Mouse (Mus musculus) embryonic facial prominence, embryonic 11.5 days (tissue): ENCODE measurements around the gene Cers3. TPM values are rescaled to one million over a fixed set of nuclear protein-coding genes. Genes with fewer than 3 reads are reported as not detected.

Experiments used
- ATAC-seq: fragments of 200-750 bp; cut with Nextera tagmentation; replicated peaks from 2 replicates; pipeline ENCODE4 v1.8.0; 2017; ENCODE audit warnings: low read depth; ENCODE audit not compliant: insufficient number of reproducible peaks, low FRiP score, low TSS enrichment
- DNase-seq: peaks from one replicate; pipeline ENCODE4 v3.0.0-alpha.2; 2015; ENCODE audit warnings: low spot score
- H3K27ac ChIP-seq: fragments of 300-500 bp; sonication (generic); replicated peaks from 2 replicates; pipeline ENCODE4 v1.5.1; 2014; ENCODE audit warnings: mild to moderate bottlenecking, low read depth, low read length, control low read depth
- H3K27me3 ChIP-seq: fragments of 300-500 bp; sonication (generic); 2 replicates; pipeline ENCODE4 v1.6.1; 2014; ENCODE audit warnings: mild to moderate bottlenecking, low read length, moderate library complexity, mixed read lengths; ENCODE audit not compliant: control insufficient read depth, insufficient read depth
- H3K36me3 ChIP-seq: fragments of 300-500 bp; sonication (generic); replicated peaks from 2 replicates; pipeline ENCODE4 v1.6.1; 2014; ENCODE audit warnings: low read depth, mild to moderate bottlenecking, low read length, moderate library complexity, mixed read lengths; ENCODE audit not compliant: control insufficient read depth, insufficient read depth
- H3K4me1 ChIP-seq: fragments of 300-500 bp; sonication (generic); 2 replicates; pipeline ENCODE4 v1.6.1; 2014; ENCODE audit warnings: low read length, mixed read lengths; ENCODE audit not compliant: control insufficient read depth, insufficient read depth
- H3K4me2 ChIP-seq: fragments of 300-500 bp; sonication (generic); 2 replicates; pipeline ENCODE4 v1.6.1; 2014; ENCODE audit warnings: low read depth, mild to moderate bottlenecking, control low read depth, low read length, moderate library complexity
- H3K4me3 ChIP-seq: fragments of 300-500 bp; sonication (generic); 2 replicates; pipeline ENCODE4 v1.5.1; 2014; ENCODE audit warnings: low read depth, low read length, control low read depth
- H3K9ac ChIP-seq: fragments of 300-500 bp; sonication (generic); replicated peaks from 2 replicates; pipeline ENCODE4 v1.6.1; 2014; ENCODE audit warnings: mild to moderate bottlenecking, control low read depth, low read length
- H3K9me3 ChIP-seq: fragments of 300-500 bp; sonication (generic); replicated peaks from 2 replicates; pipeline ENCODE4 v1.6.1; 2016; ENCODE audit warnings: mild to moderate bottlenecking, low read length, inconsistent platforms, mixed read lengths; ENCODE audit not compliant: control insufficient read depth
- WGBS: fragments of 180-500 bp; shearing (Covaris S2); extraction: QIAGEN DNeasy Blood & Tissue Kit; methylation state at CpG from one replicate; pipeline ENCODE4 v1.1.7; 2014; 5-methylcytosine and 5-hydroxymethylcytosine counted together
- polyA plus RNA-seq: library from polyadenylated mRNA; unstranded; fragments of >200 nt; fragmentation: Nextera tagmentation; extraction: Ambion mirVana; gene quantifications from 2 replicates; pipeline ENCODE4 v1.2.1, GENCODE M21; 2014

Gene Cers3
- polyA plus RNA-seq, 1 experiment from 2014 or later, result 3.3 TPM

- Histone ChIP-seq H3K9me3 (no peaks in the 10 kb centered on the region), H3K4me3 (0 out of 2 replicates have a peak overlapping the region, but pooled peaks have one; percentile 66), H3K9ac (no peak overlapping the region), H3K4me2 (peak overlapping the region; percentile 100; the same call in 1 of the 2 replicates), H3K36me3 (no peaks in the 10 kb centered on the region), H3K4me1 (peaks cover 7% of the 10 kb centered on the region), H3K27ac (no peak overlapping the region), H3K27me3 (peaks cover 5% of the 10 kb centered on the region)
- 76% methylated on average over 7 of the region's 7 CpGs for WGBS
- ATAC-seq (no peak), DNase-seq (no peak)
Measured at GRCm38 (mm10) chr7:66841165-66841564, 97.9 kb downstream of the Cers3 start.

GRCm38 (mm10) chr7:66842021-66842420, 98.7 kb downstream of the Cers3 start:
- no peak overlapping the region for H3K9ac ChIP-seq
- 44% methylated on average over 10 of the region's 10 CpGs for WGBS
- H3K4me3 ChIP-seq, result no peak overlapping the region
- ATAC-seq (no peak), DNase-seq (peak; percentile 86)
- peaks cover 7% of the 10 kb centered on the region for H3K4me1 ChIP-seq
- H3K4me2 ChIP-seq, result no peak overlapping the region
- H3K27me3 ChIP-seq, result peaks cover 5% of the 10 kb centered on the region
- no peak overlapping the region for H3K27ac ChIP-seq
- H3K36me3 ChIP-seq, result no peaks in the 10 kb centered on the region
- H3K9me3 ChIP-seq, result no peaks in the 10 kb centered on the region

- Histone ChIP-seq H3K27ac (no peak overlapping the region), H3K4me3 (no peak overlapping the region), H3K27me3 (peaks cover 5% of the 10 kb centered on the region), H3K9me3 (no peaks in the 10 kb centered on the region), H3K9ac (no peak overlapping the region), H3K4me1 (peaks cover 7% of the 10 kb centered on the region), H3K4me2 (no peak overlapping the region), H3K36me3 (no peaks in the 10 kb centered on the region)
- DNase-seq (no peak), ATAC-seq (no peak)
- WGBS, result 73% methylated on average over 2 of the region's 2 CpGs
Measured at GRCm38 (mm10) chr7:66843846-66844245, 100.5 kb downstream of the Cers3 start.

- 78% methylated on average over 6 of the region's 6 CpGs for WGBS
- H3K36me3 ChIP-seq, result no peaks in the 10 kb centered on the region
Measured at GRCm38 (mm10) chr7:66846582-66846981, 103.3 kb downstream of the Cers3 start.

GRCm38 (mm10) chr7:66847299-66847698, 104.0 kb downstream of the Cers3 start:
- ATAC-seq (no peak), DNase-seq (no peak)
- 83% methylated on average over 9 of the region's 9 CpGs for WGBS
- H3K4me3 ChIP-seq, result no peak overlapping the region
- H3K36me3 ChIP-seq, result no peaks in the 10 kb centered on the region
- H3K4me2 ChIP-seq, result no peak overlapping the region
- no peak overlapping the region for H3K27ac ChIP-seq
- H3K9me3 ChIP-seq, result no peaks in the 10 kb centered on the region
- no peaks in the 10 kb centered on the region for H3K27me3 ChIP-seq
- no peaks in the 10 kb centered on the region for H3K4me1 ChIP-seq
- H3K9ac ChIP-seq, result no peak overlapping the region

More at GRCm38 (mm10) chr7:66846582-66846981, 103.3 kb downstream of the Cers3 start:
- Histone ChIP-seq H3K4me2 (no peak overlapping the region), H3K4me3 (no peak overlapping the region), H3K9me3 (no peaks in the 10 kb centered on the region), H3K27me3 (no peaks in the 10 kb centered on the region), H3K4me1 (no peaks in the 10 kb centered on the region), H3K9ac (no peak overlapping the region), H3K27ac (no peak overlapping the region)
- ATAC-seq (no peak), DNase-seq (no peak)

- no peaks in the 10 kb centered on the region for H3K9me3 ChIP-seq
- no peaks in the 10 kb centered on the region for H3K27me3 ChIP-seq
- H3K9ac ChIP-seq, result no peak overlapping the region
- WGBS, result 95% methylated on average over 6 of the region's 6 CpGs
- no peak overlapping the region for H3K4me3 ChIP-seq
- H3K36me3 ChIP-seq, result no peaks in the 10 kb centered on the region
- H3K4me1 ChIP-seq, result no peaks in the 10 kb centered on the region
- ATAC-seq (no peak), DNase-seq (no peak)
- no peak overlapping the region for H3K27ac ChIP-seq
- no peak overlapping the region for H3K4me2 ChIP-seq
Measured at GRCm38 (mm10) chr7:66849316-66849715, 106.0 kb downstream of the Cers3 start.

- Histone ChIP-seq H3K36me3 (no peaks in the 10 kb centered on the region), H3K27ac (no peak overlapping the region), H3K9me3 (no peaks in the 10 kb centered on the region), H3K4me2 (no peak overlapping the region), H3K4me1 (no peaks in the 10 kb centered on the region), H3K27me3 (no peaks in the 10 kb centered on the region), H3K9ac (no peak overlapping the region), H3K4me3 (no peak overlapping the region)
- WGBS, result 66% methylated on average over 3 of the region's 3 CpGs
- ATAC-seq (no peak), DNase-seq (no peak)
Measured at GRCm38 (mm10) chr7:66852164-66852563, 108.9 kb downstream of the Cers3 start.

- no peaks in the 10 kb centered on the region for H3K27me3 ChIP-seq
- no peak overlapping the region for H3K4me3 ChIP-seq
- H3K27ac ChIP-seq, result no peak overlapping the region
- ATAC-seq (no peak), DNase-seq (no peak)
- H3K9me3 ChIP-seq, result no peaks in the 10 kb centered on the region
- H3K4me1 ChIP-seq, result no peaks in the 10 kb centered on the region
- no peaks in the 10 kb centered on the region for H3K36me3 ChIP-seq
- no peak overlapping the region for H3K4me2 ChIP-seq
- 73% methylated on average over 1 of the region's 1 CpGs for WGBS
- H3K9ac ChIP-seq, result no peak overlapping the region
Measured at GRCm38 (mm10) chr7:66857610-66858009, 114.3 kb downstream of the Cers3 start.
